Mouse (Mus musculus): ENCODE results near the gene Mettl14.

Gene Mettl14

GRCm38 (mm10) chr3:123321612-123322011 is 64.3 kb downstream of the Mettl14 start:
- no peak for DNase-seq (ENCODE audit: low read depth in 2 of 2, low spot score in 2 of 2)

- no peak for DNase-seq (ENCODE audit: low read depth in 2 of 2, low spot score in 2 of 2)
Measured at GRCm38 (mm10) chr3:123320341-123320740, 65.6 kb downstream of the Mettl14 start.
